Mouse (Mus musculus) spleen, adult 2 months (tissue): Measurements from ENCODE around the gene Klhdc4.

Experiments
- CTCF ChIP-seq: fragments of 200-500 bp; IDR thresholded peaks from 2 replicates; pipeline ENCODE4 v1.5.1; 2011; ENCODE audit warnings: mild to moderate bottlenecking, inconsistent platforms; ENCODE audit not compliant: insufficient read depth, insufficient read length, insufficient replicate concordance; ENCODE audit errors: extremely low read depth
- POLR2A ChIP-seq: fragments of 200-500 bp; IDR thresholded peaks from 2 replicates; pipeline ENCODE4 v1.6.1; 2011; ENCODE audit warnings: low read depth, low read length, inconsistent platforms

- TF ChIP-seq CTCF (no peak), POLR2A (no peak)
Observed at GRCm38 (mm10) chr8:121843184-121843733, 13.9 kb upstream of the Klhdc4 start.
